Mouse (Mus musculus): ENCODE measurements at regions not wholly inside any gene's neighbourhood (a gene's known extent, or its start where the extent isn't known, plus 50 kb on each side); places are given as distances from the start of the nearest gene placed in this dataset.

DNA sequence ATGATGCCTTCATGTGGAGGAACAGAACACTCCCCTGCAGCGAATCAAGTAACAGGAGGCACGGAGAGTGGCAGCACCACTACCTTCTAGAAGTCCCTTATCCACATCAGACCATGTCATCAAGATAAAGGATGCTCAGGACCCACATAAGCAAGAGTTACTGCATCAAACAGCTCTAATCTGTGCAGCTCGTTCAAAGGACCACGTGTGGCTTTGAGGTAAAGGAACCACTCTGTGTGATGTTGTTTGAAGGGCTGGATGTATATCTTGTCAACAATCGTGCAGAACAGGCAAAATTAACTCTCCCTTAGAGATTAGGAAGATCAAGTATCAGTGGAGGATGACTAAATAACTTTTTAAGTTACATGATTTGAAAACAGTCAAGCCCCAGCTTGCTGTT is 68.8 kb upstream of the Cd44 start:
- TF ChIP-seq CTCF (IDR thresholded peaks at IDR 0.05; ENCODE audit: control insufficient read depth, insufficient read depth, low read length) (no peak), POLR2A (IDR thresholded peaks at IDR 0.05; ENCODE audit: borderline replicate concordance, control insufficient read depth, low read depth, low read length) (no peak)

All from bone marrow, adult 2 months (tissue).